Mouse (Mus musculus): ENCODE results near the gene Prdm1.
A peak's percentile ranks its signal among the peaks of the same experiment; 100 is the strongest.

The Prdm1 gene

GRCm38 (mm10) chr10:44492815-44493525, 35.3 kb downstream of the Prdm1 start:
- DNase-seq (ENCODE audit: low read depth, low spot score) = no peak

- no peak for DNase-seq (ENCODE audit: low read depth, low spot score)
Observed at GRCm38 (mm10) chr10:44490899-44491422, 37.3 kb downstream of the Prdm1 start.

DNA sequence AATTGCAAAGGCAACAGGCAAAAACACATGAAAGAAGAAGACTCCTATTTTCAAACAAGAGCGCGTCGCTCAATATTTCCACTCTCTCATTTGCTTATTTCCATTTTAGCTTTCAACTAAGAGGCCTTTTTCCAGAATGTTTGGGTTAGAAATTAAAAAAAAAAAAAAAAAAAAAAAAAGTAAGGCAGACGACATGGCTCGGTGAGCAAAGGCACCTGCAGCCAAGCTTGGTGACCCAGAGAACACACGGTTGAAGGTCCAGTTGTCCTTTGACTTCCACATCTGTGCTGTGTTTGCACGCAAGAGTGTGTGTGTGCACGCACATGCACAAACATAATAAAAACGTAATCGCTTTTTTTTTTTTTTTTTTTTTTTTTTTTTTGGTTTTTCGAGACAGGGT, 41.2 kb downstream of the Prdm1 start:
- no peak for DNase-seq (ENCODE audit: low read depth, low spot score)

DNA sequence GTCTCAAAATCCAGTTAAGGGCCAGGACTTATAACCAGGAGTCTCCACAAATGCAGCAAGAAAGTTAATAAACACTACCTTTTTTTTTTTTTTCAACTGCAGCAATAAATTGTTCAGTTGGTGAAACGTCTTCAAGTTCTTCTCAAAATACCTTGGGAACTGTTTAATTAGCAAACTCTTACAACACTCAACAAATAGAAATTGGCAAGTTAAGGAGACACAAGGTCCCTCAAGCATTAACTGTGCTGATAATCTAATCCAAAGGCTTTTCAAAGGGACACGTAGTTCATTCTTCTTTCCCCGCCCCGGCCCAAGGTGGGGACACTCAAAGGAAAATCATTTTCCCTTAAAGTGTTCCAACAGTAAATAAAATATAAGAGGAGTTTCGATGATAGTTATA, 44.2 kb downstream of the Prdm1 start:
- DNase-seq (ENCODE audit: low read depth, low spot score) = no peak

- no peak for DNase-seq (ENCODE audit: low read depth, low spot score)
Observed at GRCm38 (mm10) chr10:44483116-44483515, 45.2 kb downstream of the Prdm1 start.

- DNase-seq (ENCODE audit: low read depth, low spot score) = no peak
Observed at GRCm38 (mm10) chr10:44481379-44481778, 46.9 kb downstream of the Prdm1 start.

GRCm38 (mm10) chr10:44479286-44479685, 49.0 kb downstream of the Prdm1 start:
- DNase-seq (ENCODE audit: low read depth, low spot score) = no peak

DNA sequence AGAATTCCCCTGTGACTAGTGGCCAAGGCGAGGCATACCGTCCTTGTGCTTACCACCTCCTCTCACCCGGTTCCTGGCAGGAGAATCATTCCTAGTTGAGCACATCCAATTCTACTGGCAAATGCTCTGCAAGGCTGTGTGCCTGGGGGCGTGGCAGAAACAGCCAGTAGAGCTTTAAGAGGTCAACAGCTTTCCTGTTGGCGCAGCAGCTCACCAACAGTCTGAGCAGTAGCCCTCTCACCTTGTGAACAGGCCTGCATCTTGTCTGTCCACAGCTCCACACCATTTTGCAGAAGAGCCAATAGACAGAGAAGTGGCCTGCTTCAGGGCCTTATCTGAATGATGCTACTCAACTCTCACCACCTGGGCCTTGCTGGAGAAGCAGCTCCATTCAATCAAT, 50.2 kb downstream of the Prdm1 start:
- no peak for DNase-seq (ENCODE audit: low read depth, low spot score)

DNA sequence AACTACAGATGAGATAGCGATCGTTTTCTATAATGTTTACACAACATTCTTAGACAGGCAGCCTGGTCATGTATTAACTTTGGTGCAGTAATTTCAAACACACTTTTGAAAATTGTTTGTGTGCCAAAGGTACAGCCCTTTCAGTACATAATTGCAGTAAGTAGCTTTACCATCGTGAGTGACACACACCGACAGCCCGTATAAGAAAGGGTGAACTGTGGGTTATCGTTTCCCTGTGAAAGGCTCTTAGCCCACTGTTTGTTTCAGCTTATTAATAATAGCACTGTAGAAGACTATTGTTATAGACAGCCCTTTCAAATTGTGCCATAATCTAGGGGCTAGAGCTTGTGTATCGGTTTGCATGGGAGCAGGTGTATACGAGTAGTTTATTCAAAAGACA, 51.1 kb downstream of the Prdm1 start:
- no peak for DNase-seq (ENCODE audit: low read depth, low spot score)

- no peak for DNase-seq (ENCODE audit: low read depth, low spot score)
Observed at GRCm38 (mm10) chr10:44476523-44476922, 51.8 kb downstream of the Prdm1 start.

DNA sequence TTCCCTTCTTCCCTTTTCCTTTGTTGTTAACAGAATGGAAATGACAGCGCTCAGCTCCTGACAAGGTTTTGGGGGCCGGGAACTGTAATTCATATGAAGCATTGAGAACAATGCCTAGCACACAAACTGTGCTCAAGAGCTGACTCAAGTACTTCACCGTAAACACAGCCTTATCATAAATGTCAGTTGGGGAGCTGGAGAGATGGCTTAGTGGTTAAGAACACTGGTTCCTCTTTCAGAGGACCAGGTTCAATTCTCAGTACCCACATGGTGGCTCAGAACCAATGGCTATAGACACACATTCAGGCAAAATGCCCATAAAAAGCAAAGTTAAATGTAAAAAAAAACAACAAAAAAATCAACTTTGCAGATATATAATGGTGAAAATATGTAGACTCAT, 52.9 kb downstream of the Prdm1 start:
- DNase-seq (ENCODE audit: low read depth, low spot score) = no peak

GRCm38 (mm10) chr10:44474256-44474655, 54.0 kb downstream of the Prdm1 start:
- no peak for DNase-seq (ENCODE audit: low read depth, low spot score)

DNA sequence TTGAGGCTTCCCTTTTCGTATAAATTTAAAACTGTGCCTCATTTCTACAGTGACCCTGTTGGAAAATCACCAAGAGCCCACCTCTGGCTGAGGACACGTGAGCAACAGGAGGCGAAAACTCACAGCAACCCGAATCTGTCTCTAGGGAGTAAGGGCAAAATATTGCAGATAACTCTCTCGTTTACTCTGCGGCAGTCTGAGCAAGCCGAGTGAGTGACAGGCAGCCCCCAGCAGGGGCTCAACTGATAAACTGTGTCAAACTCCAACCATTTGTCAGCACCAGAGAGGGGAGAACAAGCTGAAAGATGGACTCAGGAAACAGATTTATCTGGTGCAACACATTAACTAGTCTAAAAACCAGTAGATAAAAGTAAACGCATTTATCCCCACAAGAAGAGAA, 62.7 kb downstream of the Prdm1 start:
- DNase-seq (ENCODE audit: low read depth, low spot score) = no peak

DNA sequence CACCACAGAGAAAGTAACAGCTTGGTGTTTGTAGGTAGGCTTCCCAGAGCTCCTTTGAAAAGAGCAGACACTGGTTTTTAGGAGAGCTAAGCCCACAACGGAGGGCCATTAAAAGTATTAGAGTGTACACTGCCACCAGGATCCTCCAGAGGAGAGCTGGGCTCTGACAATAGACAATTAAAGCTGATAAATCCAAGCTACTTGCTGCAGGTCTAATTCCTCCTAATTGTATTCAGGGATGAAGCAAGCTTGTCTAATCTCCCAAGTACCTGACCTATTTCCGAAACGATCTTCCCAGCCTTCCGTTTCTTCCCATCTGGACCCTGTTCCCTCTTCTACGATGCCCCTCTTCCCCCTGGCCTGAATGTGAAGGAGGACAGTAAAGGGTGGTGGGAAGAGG, 63.7 kb downstream of the Prdm1 start:
- DNase-seq (ENCODE audit: low read depth, low spot score) = no peak

- DNase-seq (ENCODE audit: low read depth, low spot score) = no peak
Observed at GRCm38 (mm10) chr10:44463856-44464255, 64.4 kb downstream of the Prdm1 start.

DNA sequence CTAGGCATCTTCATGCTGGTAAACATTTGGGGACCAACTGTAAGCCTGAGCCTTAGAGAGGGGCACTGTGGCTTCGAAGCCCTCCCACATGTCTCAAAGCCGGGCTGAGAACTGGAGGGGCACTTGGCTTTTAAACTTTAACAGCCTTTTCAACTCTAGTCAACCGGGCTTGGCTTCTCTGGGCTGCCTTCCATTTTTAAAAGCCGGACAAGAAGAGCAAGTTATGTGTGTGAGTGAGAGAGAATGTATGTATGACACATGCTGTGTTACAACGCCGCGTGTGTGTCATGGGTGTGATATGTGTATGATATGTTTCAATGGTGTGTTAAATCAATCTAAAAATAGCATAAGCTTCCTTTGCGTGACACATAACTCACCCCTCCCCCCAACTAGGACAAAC, 66.0 kb downstream of the Prdm1 start:
- no peak for DNase-seq (ENCODE audit: low read depth, low spot score)

- DNase-seq (ENCODE audit: low read depth, low spot score) = no peak
Observed at GRCm38 (mm10) chr10:44461063-44461462, 67.2 kb downstream of the Prdm1 start.

DNA sequence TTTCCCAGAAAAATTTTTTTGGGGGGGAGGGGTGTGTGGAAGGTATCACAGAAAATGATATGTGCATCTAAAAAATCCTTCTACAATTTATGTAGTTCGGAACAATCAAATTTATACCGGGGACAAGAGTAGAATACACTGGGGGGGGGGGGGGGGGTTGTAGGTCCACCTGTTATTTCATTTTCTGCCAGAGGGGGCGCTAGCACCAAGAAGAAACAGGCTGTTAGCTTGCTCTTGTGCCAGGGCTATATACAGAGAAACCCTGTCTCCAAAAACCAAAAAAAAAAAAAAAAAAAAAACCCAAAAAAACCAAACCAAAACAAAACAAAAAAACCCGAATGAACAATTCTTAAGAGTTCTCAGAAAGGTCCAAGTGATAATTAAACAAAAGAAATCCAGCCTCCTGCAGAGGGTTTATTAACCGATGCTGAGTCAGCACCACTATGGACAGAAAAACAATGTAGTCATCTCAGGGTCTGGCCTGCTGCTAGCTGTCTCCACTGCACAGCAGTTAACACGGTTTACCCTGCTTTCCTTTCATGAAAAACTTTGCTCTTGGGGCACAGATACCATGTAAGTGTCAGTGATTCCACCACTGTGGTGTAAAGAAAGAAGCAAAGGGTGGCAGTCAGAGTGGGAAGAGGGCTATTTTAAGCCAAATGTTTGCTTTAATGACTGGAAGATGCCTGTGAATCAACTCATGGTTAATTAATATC, 68.0 kb downstream of the Prdm1 start:
- peak; percentile 78 for DNase-seq (ENCODE audit: low read depth, low spot score)

- DNase-seq (ENCODE audit: low read depth, low spot score) = peak; percentile 62
Observed at GRCm38 (mm10) chr10:44459321-44460000, 68.8 kb downstream of the Prdm1 start.

DNA sequence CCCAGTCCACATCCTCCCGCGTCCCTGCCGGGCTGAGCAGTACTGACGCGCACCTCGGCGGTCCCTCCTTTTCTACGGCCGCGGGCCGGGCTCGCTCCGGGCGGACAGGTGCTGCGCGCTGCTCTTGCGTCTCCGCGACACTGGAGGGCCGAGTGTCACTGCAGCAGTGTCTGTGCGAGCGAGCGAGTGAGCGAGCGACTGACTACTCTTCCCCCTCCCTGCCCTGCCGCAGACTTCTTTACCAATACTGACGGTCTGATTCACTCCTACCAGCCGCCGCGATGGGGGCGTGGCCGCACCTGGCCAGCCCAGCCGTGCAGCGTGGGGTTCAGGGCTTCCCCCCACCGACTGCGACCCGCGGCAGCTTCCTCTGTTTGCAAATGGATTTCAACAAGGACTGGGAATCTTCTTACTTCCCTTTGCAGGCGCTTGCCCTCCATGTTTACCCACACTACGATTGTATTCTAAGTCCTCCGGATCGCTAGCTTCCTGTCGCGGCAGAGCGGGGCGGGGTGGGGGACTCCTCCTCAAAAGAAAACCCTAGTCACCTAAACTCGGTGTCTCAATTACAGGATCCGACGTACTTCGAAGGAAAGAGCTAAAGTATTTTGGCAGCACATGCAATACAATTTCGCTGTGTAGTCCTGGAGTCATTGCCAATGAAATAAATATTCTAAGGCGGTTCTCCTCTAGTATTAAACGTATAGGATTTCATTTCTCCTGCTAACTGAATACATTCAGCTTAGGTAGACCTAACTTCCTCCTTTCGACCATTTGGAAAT, 69.6 kb downstream of the Prdm1 start:
- peak; percentile 96 for DNase-seq (ENCODE audit: low read depth, low spot score)

GRCm38 (mm10) chr10:44457791-44458533, 70.3 kb downstream of the Prdm1 start:
- DNase-seq (ENCODE audit: low read depth, low spot score) = no peak

Measured in A20 (cell line).